Mouse (Mus musculus) kidney, adult 9 months (tissue): ENCODE data around the gene Clock.

ENCODE experiments used
- DNase-seq: peaks from one replicate; pipeline ENCODE4 v3.0.0; 2022

The Clock gene

DNA sequence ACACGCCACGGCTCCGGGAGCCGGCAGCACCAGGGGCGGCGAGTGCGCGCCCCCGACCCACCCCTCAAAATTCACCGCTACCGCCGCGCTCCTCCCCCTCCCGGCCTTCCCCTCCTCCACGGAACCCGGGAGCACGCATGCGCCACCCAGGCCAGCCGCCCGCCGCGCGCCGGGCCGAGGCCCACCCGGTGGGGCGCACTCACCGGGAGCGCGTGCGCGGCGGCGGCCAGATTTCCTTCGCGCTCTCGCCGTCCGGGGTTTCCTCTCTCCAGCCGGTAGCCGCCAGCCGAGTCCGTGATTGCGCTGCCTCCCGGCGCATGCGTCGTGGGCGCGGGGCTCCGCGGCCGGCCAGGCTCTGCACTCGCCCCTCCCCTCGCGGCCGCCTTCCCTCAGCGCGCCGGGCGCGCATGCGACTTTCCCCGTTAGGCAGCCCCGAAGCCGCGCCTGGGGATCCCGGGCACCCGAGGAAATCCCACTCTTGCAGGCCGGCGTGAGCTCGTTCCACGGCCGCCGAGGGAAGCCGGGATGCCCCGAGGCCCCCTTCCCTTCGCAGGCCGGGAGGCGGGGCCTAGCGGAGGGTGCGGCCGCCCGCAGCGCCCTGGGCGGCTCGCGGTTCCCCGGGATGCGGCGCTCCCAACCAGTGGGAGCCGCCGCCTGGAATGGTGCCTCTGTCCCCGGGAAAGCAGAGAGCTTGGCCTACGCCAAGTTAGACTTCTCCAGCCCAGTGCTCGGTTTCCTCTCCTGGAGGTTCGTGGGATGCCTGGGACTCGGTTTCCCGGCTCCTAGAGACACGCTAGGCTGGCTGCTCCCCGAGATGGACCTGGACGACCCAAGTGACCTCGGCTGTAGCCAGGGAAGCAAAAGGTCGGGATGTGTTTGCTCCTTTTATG is at the start of gene Clock:
TSS of gene Clock (minus strand) at position 341 of the 890 bp plus-strand sequence.
- peak; percentile 89 for DNase-seq

DNA sequence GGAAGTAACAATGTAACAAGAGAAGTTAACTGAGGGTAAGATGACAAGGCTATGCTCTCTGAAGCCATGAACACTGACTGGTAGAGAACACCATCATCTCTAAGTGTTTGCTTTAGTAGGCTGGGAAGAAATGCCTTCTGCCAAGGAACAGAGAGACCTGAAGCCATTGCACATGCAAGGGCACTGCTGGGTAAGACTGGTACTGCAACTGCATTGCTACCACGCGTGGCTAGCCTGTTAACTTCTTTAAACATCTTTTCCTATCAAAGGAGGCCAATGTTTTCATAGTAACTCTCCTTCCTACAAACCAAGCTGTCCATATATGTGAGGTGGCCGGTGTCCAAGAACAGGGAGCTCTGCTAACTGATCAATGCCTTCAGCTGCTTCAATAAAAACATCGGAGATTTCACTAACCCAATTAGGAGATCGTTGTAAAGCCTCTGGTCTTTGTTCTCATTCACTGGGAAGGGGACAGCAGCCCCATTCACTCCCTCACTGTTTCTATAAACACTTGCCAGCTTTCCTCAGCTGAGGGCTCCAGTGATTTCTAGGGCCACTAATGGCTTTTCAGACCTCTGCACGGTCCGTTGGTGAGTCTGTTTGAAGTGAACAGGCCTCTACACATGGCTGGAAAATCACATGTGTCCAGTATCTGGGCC is 47.5 kb upstream of the Clock start:
- DNase-seq = no peak

DNA sequence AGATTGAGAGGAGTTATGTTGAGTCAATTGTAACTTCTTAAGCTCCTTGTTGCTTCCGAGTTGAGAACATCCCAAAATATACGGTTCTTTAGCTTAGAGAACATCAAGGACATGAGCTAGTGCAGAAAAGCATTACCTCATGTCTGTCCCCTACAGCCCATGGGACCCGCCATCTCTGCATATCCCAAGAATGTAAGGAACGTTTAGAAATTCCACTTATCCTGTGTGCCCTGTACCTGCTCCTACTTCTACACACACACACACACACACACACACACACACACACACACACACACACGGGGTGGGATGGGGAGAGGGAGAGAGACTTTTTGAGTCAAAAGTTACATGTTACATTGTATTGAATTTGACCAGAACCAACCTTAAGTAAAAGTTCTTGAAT is 46.9 kb upstream of the Clock start:
- no peak for DNase-seq

DNA sequence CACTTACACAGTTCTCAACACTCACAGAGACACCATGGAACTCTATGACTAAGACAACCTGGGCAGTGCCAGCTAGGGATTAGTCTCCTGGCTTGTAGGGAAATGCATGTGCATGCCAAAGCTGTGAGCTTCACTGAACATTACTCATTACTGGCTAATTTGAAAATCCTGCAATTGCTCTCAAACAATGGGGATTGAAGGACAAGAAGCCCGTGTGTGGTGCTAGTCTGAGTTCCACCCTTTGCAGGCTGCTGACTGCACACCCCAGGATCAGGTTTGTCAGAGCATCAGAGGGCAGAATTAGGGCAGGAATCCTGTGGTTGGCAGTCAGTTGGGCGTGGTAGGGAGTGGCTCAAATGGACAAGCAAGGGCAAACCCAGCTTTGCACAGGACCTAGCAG is 41.5 kb upstream of the Clock start:
- DNase-seq = no peak

DNA sequence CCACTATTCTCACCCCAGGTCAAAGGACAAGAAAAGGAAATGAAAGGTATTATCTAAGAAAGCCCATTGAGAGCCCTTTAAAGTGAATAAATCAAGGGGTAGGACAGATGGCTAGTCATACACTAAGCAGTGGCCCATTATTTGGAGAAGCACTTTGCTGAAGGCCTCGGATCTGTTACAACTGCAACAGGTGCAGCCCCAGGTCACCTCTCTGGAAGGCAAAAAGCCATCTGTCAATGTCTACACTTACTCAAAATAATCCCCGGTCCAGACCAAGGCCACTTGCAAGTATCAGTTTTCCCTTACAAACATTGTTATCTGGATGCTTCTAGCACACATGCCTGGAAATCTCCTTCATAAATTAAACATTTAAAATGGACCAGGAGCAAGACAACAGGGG is 36.3 kb upstream of the Clock start:
- no peak for DNase-seq

DNA sequence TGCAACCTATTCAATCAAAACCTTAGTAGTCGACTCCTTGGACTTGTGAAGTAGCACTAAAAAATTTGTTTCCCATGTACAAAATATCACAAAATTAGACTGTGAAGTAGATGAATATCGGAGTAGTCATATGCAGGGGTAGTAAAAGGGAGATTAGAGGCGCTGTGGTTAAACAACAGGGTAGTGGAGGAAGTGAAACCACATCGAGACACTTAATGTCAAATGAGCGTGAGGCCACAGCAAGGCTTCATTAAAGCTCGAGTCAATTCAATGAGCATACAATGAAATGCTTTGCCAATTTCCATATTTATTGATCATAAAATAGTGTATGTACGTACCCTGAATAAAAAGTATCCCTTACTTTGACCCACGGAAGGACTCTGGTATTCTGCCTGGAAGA is 32.5 kb upstream of the Clock start:
- no peak for DNase-seq

DNA sequence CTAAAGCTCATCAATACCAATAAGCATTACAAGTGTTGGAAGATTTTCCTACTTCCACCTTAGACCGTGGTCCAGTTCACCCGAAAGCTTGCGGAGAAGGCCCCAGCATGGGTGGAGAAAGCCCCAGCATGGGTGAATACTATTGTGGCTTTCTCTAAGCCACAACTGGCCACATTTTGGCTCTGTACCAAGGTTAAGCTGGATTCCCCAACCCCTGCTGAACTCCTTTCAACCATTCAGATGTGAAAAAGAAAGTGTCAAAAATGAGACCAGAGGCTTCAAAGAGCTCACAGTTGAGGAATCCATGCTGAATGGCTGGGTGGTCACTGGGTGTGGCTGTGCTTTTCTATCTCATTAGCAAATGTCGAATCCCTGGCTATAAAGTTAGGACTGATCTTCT is 29.2 kb upstream of the Clock start:
- no peak for DNase-seq

DNA sequence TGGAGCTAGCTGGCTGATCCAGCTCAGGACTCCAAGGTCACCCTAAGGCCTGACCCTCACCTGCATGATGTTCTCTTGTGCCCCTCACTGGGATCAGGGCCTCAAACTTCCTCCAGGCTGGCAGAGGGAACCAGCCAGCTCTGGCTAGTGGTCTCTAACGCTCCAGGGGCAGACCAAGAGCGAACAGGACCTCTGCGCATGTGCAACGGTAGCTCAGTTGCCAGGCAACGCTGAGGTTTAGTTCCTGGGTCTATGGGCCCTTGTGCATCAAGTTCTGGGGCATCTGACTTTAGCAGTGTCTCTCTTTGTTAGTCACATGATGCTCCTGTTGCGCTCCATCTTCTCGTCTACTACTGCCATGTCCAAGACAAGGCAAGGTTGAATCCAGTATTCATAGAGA is 26.4 kb upstream of the Clock start, which contains the start of gene Pdcl2:
TSS of gene Pdcl2 (minus strand) at position 204 of the 400 bp plus-strand sequence.
- DNase-seq = no peak

DNA sequence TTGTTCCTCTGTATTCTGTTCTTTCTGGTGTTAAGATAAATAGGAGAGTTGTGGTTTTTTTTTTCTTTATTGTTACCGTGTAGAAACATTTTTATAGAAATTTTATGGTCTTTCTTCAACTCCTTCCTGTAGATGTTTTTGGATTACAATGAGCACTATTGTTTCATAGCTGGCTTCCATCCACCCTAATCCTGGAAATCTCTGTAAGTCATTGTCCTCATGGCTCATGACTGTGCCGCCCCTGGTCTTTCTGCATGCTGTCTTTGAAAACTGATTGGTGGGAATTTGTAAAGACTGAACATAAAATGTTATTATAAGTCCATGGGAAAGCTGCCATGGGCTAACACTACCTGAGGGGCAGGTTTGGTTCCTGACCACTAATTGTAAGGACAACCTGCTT is 22.7 kb upstream of the Clock start:
- no peak for DNase-seq

DNA sequence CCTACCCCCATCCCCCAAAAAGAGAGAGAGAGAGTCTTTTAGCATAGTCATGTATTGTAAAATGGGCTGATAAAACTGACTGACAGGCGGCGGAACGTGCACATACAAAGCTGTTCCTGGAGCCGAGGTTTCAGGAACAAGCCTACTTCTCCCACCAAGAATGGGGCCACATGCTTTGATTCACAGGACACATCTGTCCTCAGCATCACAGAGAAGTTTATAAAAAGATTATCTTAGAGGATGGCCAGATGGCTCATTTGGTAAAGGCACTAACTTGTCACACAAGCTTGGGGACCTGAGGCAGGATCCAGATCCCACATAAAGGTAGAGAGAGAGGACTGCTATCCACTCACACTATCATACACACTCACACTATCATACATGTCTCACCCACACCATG is 20.5 kb upstream of the Clock start:
- DNase-seq = no peak

DNA sequence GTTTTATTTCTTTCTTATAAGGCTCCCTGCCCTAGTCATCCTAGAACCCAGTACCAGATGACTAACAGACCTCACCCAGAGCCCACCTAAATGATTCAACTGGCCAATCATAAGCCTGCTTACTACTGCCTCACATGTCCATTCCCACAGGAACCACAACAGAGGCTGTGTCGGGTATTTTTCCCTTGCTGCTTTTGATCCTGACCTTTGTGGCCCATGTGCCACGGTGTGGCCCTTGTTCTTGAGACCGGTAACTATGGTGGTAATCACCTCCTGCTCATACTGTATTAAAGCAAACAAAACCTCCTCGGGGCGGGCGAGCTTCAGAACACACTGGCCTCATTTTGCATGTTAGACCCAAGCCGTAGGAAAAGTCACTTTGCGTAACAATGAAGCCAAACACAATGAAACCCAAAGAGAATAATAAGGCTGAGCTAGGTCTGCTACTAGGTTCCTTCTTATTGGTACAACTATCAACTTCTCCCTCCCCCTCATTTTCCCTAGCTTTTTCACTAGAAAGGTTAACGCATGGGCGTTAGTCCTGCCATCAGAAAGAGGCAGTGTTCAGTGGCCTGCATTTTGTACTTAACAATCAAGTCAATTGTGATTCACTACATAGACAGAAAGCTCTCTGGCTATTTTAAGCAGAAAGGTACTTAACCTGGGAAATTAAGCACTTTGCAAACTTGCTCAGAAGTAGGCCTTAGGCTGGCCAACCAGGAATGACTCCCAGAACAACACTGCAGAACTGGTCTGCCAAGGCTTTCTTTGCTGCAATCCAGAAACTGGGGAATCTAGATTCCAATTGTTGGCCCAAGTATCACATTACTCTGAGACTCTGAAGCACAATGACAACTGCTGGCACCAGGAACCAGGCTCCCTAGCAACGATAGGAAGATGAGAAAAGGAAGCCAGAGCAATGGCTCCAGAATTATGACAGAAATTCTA is 16.9 kb upstream of the Clock start:
- DNase-seq = no peak

DNA sequence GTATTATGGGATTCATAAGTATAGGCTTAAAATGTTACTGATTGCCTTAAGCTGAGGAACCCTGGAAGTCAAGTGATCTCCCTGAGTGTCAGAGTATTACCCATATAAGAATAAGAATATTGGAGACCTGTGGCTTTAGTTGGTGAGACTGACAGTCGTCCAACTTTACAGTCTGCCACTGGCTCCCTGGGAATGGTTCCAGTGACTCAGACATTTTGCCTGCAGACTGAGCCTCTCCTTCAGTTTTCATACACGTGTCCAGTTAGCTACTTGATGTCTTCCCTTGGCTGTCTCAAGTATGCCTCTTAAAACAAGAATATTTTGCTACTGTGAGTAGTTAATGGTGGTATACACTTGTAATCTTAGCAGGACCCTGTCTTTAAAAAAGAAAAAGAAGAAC is 3.6 kb upstream of the Clock start:
- DNase-seq = no peak

DNA sequence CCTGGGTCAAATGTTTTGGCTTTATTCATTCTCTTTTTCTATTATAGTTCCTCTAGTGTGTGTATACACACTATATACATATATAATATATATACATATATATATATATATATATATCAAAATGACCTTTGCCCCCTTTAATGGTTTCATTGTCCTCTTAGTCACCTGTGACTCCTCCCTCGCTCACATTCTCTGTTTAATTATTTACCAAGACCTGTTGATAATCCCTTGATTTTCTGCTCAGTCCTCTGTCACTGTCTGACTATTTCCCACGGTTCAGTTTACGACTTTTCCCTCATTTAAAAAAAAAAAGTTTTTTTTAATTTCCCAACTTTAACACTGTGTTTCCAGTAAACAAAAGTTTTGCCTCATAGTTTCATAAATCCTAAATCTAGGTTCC is 1.7 kb upstream of the Clock start:
- no peak for DNase-seq

DNA sequence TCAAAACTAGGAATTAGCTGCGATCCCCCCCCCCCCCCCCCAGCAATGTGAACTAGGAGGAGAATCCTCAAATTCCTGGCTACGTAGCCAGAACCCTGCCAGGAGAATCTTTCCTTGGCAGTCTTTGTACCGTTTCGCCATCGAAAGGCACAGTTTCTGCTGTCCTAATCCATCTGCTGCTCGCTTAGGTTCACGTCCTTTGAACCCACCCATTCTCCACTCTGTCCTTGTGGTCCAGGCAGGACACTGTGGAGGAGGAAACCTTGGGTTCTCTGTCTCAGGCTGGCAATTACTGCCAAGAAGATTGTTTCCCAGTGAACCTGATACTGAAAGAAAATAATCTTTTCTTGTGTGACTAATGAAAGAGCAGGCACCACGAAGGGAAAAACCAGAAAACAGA is 1.0 kb upstream of the Clock start:
- DNase-seq = peak; percentile 38

DNA sequence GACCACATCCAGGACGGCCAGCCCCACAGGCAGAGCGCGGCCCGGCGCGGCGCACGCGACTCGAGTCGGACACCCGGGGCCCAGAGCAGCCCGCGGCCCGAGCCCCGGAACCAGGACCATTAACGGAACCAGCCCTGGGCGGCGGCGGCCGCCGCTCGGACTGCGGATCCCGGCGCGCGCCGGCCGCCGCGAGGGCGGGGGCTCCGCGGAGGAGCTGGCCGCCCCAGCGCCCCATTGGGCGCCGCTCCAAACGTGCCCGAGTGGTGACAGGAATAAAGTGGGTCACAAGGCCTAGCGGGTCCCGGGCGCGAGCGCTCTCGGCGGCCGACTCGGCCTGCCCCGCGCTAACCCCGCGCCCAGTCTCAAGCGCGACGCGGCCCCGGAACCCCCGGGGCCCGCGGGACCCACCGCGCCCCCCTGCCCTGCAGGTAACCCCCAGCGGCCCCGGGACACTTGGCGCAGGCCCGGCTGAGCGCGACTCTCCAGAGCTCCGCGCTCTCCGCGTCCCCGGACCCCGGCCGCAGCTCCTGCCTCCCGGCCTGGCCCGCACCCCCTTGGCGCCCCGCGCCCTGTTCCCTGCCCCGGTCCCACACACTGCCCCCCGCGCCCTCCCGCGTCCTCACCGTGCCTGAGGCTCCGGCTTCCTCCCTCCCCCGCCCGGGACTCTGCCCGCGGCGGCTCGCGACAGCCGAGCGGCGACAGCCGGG is 694 bp downstream of the Clock start:
- peak; percentile 76 for DNase-seq

DNA sequence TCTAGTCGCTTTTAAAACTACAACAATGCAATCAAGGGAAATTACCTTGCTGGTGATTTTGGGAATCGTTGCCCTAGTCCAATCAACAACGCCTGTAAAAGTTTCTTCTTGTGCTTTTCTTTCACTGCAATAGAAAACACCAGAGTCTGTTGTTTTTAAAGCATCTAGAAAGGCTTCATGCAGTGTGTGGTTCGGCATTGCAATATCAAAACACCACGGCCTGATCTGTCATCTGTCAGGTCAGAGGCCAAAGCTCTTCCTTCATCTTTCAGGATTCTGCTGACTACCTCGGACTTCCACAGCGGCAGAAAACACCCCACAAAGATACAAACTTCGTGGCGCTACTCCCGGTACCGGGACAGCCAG is 1.2 kb downstream of the Clock start:
- DNase-seq = no peak

DNA sequence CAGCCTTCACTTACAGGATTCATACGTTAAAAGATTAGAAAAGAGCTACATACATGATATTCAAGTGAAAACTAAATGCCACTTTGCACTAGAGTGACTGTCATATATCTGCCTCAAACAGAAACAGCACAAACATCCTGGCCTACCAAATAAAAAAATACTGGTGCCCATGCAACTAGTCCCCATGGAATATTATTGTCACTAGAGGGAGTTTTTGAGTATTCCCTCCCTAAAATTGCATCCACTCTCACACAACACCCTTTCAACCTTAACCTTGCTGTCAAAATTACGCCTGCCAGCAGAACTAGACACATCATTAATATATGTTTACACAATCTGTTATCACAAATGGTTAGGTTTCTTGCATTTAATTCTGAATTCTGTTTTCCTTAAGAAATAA is 2.6 kb downstream of the Clock start:
- DNase-seq = no peak

DNA sequence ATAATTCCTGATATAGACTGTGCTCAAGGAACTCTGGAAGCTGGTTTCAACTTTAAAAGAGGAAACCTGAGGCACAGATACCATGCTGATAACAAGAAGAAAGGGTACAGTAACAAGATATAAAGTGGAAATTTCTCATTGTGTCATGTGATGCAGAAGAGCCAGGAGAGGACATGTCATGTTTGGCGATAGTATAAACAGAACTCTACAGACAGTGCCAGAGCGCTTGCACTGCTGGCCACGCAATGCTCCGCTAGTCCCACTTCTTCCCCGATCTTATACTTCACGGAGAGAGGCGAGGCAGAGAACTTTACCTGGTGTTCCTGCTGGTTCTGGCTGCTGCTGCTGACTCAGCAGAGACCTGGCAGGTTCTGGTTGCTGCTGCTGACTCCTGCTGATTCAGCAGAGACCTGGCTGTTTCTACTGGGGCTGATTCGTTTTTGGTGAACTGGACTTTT is 15.3 kb downstream of the Clock start:
- DNase-seq = peak; percentile 62

DNA sequence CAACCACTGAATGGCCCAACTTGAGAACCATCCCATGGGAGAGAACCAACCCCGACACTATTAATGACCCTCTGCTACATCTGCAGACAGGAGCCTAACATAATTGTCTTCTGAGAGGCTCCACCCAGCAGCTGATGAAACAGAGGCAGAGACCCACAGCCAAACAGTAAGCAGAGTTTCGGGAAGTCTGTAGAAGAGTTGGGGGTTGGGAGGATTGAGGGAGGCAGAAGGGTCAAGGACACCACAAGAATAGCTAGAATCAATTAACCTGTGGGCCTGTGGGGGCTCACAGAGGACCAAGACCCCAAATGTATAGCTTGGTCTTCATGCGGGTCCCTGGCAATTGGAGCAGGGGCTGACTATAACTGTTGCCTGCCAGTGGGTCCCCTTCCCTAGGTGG is 16.3 kb downstream of the Clock start:
- no peak for DNase-seq

DNA sequence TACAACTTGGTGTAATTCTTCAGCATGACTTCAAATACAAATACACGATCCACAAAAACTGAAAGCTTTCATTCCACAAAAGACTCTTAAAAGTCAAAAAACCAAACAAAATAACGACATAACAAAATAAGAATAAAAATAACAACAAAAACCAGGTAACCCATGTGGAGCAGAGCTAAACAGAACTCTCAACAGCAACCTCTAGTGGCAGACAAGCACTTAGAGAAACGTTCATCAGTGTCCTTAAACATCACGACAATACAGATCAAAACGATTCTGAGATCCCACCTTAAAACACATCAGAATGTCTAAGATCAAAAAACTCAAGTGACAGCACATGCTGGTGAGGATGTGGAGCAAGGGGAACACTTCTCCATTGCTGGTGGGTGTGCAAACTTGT is 17.5 kb downstream of the Clock start:
- DNase-seq = no peak

DNA sequence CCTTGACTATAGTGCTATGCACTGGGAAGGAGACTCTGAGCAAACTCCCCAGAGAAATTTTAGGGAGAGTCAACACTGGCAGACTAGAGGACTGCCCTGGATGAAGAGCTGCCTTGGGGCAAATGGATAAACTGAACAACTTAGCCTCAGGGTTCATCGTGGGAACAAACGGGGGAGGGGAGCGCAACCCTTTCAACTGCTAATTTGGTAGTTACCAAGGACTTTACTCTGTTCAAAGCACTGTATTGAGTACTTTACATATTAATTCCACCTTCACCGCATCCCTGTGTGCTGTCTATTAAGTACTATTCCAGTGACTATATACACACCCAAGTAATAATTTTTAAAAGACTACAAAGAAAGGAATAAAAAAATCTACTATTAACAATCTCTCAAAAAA is 18.9 kb downstream of the Clock start:
- no peak for DNase-seq

DNA sequence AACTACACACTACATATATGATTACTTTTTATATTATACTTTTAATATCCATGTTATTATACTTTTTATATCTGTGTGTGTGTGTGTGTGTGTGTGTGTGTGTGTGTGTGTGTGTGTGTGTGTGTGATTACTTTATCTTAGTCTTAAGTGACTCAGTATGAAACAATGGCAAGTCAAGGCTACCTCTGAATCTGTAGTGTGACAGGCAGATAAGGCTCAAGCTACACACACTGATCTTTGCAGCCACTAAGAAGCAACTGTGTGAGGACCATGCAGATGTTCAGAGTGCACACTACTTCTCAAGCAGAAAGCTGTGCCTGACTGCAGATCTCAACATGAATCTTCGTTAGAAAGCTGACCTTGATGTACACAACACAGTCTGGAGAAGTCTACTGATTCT is 20.7 kb downstream of the Clock start:
- DNase-seq = no peak

DNA sequence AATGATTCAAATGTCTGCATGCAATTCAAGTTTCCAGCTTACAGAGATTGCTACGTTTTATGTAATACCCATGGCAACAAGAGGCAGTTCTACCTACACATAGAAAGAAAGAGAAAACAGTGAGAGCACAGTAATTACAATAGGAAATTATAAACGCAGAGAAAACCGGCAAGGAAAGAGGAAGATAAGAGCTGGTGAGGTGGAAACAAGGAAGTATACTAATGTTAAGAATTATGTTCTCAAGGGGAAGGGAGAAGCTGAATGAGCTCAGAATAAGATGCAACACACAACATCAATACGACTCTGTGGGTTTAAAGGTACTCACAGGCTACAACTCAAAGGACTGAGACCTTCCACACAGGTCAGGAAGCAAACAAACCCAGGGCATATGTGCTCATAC is 29.6 kb downstream of the Clock start:
- no peak for DNase-seq
